Mouse (Mus musculus) mouse trophoblast stem cell (cell line): Measurements from ENCODE around the gene Gm20388.
"Not testable (repeated sequence)": the region's sequence is repeated elsewhere in the genome, so short reads cannot be mapped to it uniquely, and the experiment has no call there.

Experiments
- in situ Hi-C, 2 experiments: fragments of 300-500 bp; cut with MseI, MboI; formaldehyde crosslinking; loops; 2 replicates in 1 of 2; 3 replicates in 1 of 2; pipeline ENCODE4 v1.15.1; 2025

The Gm20388 gene

DNA sequence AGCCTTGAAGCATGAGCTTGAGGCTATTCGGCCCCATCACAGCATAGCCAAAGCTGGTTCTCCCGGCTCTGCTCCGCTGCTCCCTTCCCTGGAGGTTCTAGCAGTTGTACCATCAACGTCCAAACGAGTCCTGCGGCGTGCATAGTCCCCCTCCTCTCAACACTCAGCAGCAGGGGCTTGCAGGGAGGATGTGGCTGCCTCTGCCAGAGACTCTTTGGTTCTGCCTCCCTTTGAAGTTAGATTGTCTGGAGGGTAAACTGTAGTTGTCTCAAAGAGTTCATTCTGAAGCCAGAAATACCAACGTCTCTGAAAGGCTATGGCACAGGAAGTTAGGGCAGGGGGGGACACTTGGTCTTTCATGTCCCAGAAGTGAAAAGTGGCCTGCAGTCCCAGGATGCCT, 3493.9 kb downstream of the Gm20388 start:
- in situ Hi-C loops: no loop called here

DNA sequence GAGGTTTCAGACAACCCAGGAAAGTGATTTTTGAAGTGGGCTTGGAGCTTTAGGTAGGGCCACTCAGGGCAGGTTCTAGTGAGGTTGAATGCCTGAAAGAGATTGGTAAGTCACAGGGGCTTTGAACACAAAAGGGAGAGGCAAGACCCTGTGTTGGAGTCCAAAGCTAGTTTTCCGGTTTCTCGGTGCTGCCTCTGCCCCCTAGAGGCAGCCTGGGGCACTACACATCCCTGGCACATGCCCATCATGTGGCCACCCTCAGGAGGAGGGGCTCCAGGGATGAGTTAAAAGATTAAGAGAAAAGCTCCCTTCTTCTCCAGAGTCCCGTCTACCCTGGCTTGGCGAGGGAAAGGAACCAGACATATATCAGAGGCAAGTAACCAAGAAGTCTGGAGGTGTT, 3496.1 kb downstream of the Gm20388 start, which contains the start of gene Mc1r:
Mc1r (plus strand) TSS at position 322 of the 400 bp plus-strand sequence.
- in situ Hi-C loops: no loop called here

DNA sequence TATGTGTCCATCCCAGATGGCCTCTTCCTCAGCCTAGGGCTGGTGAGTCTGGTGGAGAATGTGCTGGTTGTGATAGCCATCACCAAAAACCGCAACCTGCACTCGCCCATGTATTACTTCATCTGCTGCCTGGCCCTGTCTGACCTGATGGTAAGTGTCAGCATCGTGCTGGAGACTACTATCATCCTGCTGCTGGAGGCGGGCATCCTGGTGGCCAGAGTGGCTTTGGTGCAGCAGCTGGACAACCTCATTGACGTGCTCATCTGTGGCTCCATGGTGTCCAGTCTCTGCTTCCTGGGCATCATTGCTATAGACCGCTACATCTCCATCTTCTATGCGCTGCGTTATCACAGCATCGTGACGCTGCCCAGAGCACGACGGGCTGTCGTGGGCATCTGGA, 3497.0 kb downstream of the Gm20388 start:
- in situ Hi-C loops: no loop called here

DNA sequence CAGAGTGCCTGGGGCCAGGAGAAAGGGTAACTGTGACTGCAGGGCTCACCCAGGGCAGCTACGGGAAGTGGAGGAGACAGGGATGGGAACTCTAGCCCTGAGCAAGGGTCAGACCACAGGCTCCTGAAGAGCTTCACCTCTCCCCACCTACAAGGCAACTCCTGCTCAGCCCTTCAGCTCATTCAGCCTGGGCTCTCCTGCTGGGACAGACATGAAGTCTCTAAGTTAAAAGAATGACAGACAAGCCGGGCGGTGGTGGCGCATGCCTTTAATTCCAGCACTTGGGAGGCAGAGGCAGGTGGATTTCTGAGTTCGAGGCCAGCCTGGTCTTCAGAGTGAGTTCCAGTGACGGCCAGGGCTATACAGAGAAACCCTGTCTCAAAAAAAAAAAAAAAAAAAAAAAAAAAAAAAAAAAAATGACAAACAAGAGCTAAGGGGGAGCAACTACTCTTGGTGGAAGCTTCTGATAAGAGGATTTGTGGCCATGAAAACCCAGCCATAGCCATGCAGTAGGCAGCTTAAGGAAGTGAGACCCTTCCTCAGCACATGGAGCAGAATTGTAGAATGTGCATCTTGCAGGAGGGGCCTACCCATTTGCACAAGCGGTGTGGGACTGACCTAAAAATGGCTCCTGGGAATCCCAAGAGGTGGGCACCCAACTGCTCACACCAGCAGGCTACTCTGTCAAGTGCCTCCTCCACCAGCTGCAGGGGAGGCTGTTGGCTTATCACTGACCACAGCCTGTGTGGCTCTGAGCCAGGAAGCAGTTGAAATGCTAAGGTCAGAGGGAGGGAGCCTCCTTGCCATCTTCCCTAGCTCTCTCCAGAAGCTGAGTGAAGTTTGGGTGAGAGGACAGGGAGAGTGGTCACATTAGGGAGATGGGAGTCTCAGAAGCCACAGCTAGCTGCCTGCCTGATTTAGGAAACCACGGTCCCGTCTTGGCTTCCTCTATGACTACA, 3498.2 kb downstream of the Gm20388 start:
- in situ Hi-C loops: no loop called here

DNA sequence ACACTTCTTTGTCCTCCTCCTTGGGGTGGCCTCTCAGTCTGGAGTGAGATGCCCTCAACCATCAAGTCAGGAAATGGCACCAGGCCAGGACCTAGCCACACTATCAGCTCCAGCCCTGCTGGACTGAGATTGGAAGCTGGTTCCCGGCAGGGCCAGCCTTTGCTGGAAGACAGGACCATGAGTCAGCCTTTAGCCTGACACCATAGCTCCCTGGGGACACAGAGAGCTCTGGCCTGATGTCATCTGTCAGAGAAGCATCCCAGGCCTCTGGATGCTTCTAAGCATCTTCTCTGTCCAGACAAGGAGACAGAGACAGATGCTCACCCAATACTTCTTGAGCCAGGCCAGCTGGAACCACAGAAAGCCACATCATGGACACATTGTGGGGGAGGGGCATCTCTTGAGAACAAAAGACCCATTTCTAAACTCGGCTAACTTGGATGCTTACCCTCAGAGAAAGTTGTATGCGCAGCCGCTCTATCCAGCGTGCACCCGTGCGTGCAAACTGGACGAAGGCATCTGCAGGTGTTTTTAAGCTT, 3499.5 kb downstream of the Gm20388 start:
- in situ Hi-C loops: no loop called here

DNA sequence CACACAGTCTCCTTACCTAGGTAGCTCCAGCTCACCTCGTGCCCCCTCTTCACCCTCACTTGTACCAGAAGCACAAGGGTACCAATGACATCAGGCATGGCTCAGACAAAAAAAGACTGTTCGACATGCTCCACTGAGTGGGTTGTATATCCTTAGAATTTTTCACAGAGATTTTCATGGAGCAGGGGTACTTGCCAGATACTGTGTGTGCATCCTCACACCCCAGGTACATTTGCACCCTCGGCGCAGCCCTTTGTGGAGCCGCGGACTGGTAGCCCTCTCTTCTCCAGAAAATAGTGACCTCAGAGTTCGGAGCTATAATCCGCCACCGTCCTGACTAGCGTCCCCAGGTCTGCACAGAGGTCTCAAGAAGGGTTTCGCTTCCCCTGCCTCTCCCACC, 3500.1 kb downstream of the Gm20388 start:
- in situ Hi-C loops: no loop called here

DNA sequence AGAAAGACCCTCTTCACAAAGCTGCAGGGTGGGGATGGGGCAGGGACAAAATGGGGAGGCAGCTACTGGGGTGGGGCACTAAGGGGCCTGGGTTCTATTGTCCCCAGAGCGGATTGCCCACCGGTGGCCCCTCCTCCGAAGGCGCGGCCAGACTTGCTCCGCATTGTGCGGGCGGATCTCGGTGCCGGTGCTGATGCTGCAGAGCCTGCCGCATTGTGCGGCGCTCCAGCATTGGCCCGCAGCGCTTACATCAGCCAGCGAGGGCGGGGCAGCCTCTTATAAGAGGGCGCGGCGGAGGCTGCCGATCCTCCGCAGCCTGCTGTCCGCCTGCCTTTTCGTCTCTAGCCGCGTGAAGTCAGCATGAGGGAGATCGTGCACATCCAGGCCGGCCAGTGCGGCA, 3500.6 kb downstream of the Gm20388 start, which contains the start of gene Tubb3:
Tubb3 (plus strand) TSS at position 179 of the 400 bp plus-strand sequence.
- in situ Hi-C loops: no loop called here

DNA sequence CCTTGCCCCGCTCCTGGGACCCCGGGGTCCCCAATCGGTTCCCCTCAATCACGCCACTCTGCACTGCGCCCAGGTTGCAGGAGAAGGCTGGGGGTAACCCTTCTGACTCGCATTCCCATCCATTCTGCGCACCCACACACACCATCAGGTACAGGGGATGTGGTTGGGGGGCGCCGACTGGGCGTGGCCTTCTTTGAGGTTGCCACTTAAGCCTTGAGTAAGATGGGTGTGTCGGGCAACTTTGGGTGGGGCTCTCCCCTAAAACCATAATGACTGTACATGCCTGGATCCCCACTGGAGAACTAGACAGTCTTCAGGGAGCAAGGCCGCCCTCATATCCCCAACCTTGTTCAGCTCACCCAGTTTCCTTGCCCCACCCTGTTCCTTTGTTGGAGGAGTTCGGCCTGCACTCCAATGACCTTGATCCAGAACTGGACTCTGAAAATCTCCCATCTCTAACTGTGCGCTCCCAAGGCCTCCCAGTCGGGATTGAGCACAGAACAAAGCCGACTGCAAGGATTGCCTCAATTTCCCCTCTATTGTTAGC, 3501.2 kb downstream of the Gm20388 start:
- in situ Hi-C loops: no loop called here

DNA sequence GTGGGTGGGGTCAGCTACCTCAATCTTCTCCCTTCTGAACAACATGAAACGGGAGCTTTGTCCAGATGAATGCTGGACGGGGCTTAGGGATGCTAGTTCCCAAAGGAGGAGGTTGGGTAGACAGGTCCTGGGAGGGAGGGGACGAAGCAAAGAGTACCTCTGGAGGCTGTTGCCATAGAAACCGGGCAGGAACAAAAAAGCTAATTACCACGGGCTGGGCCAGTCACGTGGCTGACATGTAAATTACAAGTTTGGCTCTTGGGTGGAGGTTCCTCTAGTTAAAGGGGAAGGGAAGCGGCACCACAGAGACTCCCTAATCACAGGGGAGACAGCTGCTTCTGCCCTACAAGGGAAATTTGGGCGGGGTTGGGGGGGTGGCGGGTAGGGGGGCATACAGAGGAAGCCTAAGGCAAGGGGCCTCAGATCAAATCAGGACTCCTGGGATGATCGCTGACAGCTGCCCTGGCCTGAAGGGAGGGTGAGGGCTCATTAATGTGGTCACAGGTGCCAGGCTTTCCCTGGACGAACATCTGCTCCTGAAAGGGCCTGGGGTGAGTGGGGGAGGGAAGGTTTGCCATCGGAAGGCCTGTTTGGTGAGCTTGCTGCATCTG, 3502.0 kb downstream of the Gm20388 start:
- in situ Hi-C loops: no loop called here

DNA sequence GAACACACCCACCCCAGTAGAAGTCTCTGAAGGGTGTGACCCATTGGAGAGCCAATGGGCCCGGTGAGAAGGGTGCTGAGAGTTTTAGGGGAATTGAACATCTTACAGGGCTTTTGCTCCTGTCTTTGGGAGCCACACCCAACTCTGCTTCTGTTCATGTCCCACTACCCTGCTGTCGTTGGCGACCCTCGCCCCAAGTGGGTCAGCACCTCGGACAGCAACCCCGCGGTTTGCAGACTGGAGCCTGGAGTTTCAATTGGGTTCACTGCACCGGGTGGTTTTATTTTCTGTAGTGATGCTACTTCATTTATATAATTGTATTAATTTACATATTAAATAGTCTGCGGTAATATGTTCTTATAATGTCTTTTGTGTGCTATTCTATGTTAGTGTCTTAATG, 3503.6 kb downstream of the Gm20388 start:
- in situ Hi-C loops: no loop called here

DNA sequence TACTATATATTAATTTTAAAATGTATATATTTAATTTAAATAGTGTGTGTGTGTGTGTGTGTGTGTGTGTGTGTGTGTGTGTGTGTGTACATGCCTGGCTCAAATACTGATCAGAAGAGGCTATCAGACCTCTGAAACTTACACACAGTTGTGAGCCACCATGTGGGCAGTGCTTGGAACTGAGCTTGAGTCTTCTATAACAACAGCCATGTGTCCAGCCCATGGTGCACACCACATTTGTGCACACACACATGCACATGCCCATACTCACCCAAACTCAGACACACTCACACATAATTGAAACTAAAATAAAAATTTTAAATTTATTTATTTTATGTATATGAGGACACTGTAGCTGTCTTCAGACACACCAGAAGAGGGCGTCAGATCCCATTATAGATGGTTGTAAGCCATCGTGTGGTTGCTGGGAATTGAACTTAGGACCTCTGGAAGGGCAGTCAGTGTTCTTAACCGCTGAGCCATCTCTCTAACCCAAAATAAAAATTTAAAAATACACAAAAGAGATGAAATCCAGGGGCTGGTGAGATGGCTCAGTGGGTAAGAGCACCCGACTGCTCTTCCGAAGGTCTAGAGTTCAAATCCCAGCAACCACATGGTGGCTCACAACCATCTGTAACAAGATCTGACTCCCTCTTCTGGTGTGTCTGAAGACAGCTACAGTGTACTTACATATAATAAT, 3504.5 kb downstream of the Gm20388 start:
- in situ Hi-C loops: not testable (repeated sequence)

DNA sequence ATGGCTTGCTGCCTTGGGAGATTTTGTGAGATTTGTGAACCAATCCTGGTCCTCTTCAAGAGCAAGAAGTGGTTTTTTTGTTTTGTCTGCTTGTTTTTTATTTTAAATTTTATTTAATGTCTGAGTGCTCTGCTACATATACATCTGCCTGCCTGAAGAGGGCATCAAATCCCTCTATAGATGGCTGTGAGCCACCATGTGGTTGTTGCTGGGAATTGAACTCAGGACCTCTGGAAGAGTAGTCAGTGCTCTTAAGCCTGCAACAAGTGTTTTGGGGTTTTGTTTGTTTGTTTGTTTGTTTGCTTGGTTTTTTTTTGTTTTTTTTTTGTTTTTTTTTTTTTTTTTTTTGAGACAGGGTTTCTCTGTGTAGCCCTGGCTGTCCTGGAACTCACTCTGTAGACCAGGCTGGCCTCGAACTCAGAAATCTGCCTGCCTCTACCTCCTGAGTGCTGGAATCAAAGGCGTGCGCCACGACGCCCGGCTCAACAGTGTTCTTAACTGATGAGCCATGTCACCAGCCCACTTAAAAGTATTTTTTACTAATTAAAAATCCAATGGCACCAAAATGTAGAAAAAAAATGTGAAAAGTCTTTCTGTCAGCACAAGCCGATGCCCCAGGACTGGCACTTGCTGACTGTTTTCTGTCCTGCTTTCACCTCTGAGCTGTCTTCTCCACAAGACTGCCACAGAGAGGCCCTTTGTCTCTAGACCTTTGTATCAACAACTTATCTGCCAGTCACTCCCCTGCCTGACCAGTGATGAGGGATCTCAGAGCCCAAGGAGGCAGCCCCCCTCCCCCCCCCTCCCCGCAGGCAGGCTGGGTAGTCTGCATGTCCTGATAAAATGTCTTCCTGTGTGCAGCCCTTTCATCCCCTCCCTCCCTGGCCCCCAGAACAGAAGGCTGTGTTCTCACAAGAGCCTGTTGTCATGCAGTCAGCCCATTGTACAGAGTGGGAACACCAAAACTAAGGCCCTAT, 3505.6 kb downstream of the Gm20388 start:
- in situ Hi-C loops: no loop called here

DNA sequence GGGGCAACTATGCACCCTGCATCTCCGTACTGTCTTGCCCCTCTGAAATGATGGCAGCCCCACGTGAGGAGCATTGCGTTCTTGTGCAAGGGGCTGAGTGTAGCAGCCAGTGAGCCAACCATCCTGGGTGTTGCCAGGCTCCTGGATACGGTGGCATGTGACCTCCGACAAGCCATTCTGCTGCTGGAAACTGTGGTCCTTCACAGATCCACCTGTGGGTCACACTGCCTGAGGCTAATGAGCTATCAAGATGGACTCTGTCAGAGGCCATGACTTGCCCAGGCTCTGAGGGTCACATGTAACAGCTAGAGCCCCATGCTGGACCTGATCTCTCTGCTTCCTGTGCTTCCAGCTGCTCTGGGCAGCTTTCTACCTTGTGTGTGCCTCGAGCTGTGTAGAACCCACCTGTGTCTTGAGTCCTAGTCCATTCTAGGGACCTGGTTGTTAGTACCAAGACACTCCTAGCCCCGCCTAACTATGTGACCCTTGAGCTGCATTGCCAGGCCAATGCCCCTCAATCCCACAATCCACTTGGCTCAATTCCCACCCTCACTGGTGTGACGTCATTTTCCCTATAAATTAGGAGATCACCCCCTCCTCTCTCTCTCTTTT, 3506.4 kb downstream of the Gm20388 start:
- in situ Hi-C loops: no loop called here

DNA sequence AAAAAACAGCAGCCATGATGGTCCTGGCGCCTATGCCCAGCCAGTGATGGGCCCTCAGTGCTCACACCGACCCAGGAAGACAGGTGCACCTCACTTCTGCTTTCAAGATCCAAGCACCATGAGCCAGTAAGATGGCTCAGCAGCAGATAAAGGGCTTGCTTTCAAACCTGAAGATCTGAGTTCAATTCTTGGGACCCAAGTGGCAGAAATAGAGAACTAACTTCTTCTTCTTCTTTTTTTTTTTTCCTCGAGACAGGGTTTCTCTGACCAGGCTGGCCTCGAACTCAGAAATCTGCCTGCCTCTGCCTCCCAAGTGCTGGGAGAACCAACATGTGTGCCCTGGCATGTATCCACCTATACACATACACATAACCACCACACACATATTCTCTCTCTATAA, 3509.1 kb downstream of the Gm20388 start:
- in situ Hi-C loops: no loop called here

DNA sequence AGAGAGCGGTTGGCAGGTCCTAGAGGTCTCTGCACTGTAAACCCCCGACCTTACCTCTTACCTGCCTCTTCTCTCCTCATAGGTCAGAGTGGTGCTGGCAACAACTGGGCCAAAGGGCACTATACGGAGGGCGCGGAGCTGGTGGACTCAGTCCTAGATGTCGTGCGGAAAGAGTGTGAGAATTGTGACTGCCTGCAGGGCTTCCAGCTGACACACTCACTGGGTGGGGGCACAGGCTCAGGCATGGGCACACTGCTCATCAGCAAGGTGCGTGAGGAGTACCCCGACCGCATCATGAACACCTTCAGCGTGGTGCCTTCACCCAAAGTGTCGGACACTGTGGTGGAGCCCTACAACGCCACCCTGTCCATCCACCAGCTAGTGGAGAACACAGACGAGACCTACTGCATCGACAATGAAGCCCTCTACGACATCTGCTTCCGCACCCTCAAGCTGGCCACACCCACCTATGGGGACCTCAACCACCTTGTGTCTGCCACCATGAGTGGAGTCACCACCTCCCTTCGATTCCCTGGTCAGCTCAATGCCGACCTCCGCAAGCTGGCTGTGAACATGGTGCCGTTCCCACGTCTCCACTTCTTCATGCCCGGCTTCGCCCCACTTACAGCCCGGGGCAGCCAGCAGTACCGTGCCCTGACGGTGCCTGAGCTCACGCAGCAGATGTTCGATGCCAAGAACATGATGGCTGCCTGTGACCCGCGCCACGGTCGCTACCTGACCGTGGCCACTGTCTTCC, 3510.1 kb downstream of the Gm20388 start:
- in situ Hi-C loops: no loop called here

DNA sequence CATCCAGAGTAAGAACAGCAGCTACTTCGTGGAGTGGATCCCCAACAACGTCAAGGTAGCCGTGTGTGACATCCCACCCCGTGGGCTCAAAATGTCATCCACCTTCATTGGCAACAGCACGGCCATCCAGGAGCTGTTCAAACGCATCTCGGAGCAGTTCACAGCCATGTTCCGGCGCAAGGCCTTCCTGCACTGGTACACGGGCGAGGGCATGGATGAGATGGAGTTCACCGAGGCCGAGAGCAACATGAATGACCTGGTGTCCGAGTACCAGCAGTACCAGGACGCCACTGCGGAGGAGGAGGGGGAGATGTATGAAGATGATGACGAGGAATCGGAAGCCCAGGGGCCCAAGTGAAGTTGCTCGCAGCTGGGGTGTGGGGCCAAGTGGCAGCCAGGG, 3510.7 kb downstream of the Gm20388 start:
- in situ Hi-C loops: no loop called here

DNA sequence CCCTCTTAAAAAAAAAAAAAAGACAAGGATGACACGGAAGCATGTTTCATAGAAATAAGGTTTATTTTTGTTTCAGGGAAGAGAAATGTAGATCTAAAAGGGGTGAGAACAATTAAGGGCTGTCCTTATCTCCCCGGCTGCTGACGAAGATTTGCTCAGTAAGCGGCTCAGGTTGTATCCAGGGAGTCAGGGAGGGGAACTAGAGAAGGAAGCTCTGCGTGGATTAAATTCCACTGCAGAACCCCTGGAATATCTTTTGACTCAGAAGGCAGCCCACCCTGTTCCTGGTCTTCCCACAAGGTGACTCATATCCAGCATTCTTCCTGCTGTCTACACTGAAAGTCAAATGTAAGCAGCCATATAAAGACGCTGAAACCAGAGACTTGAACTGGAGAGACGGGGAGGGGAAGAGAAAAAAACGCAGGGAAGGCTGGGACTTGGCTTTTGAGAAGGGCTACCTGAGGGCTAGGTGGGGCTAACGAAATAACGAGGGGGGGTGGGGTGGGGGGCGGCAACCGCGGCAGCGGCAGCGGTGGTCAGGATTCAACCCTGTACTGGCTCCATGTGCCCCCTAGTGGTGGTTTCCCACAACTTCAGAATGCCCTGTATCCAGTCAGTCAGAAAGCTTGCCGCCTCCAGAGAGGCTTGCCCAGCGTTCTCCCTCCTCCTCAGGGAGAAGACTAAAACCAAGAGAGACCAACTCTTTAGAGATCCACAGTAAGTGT, 3511.6 kb downstream of the Gm20388 start:
- in situ Hi-C loops: no loop called here

DNA sequence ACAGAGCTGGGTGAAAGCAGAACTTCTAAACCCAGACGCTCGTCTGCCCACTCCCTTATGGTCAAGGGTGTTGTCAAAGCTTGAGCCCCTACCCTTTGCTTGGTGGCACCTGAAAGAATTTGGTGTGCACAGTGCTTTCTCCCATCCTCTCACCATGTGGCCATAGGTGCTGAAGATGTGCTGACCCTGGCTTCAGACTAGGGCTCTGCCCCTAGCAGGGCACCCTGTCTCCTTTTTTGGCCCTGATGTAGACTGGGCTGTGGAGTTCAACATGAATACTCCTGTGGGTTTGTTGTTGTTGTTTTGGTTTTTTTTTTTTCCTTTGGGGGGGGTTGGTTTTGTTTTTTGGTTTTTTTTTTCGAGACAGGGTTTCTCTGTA, 3512.1 kb downstream of the Gm20388 start:
- in situ Hi-C loops: no loop called here

DNA sequence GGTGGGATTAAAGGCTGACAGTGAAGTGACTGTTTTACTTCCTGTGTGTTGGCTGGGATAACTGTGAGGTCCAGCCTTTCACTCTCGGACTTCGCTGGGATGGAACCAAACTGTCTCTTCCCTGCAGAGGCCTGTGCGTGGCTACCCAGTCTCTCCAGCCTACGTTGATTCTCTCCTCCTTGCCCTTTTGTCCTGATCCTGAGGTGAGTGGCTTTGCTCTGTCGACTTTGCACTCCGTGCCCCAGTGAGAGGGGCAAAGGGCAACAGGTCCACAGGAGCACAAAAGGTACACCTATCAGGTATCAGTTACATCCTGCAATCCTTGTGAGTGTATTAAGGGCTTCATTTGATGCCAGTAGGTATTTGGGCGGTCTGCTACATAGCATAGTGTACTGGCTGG, 3512.8 kb downstream of the Gm20388 start, which contains the start of gene Def8:
Def8 (plus strand) TSS at position 87 of the 400 bp plus-strand sequence.
- in situ Hi-C loops: no loop called here
